26 mouse cellular contexts compared by ENCODE assay signal in genomic region chr6:51582051-51582450, GRCm38 (mm10). TPM values are rescaled to one million over a fixed set of nuclear protein-coding genes. Genes with fewer than 3 reads are reported as not detected.
DNase-seq lines count a peak whose midpoint lies in the region; ATAC-seq and TF ChIP-seq lines count a peak whose summit lies in the region.
"Had no signal": no experiment of that assay in that cellular context is flagged by ENCODE, and none has a peak within 500 bp of the region (broad histone marks: within the 10 kb centered on the region; RNA-seq: fewer than 3 reads in every experiment).

No protein-coding gene starts in this region.

- H3K9me3 ChIP-seq in forebrain, embryonic 11.5 days (ENCODE audit: control insufficient read depth, low read length) = no peaks in the 10 kb centered on the region
- H3K9me3 ChIP-seq in forebrain, embryonic 13.5 days (replicated peaks) = no peaks in the 10 kb centered on the region
- no peaks in the 10 kb centered on the region for H3K9me3 ChIP-seq in hindbrain, embryonic 11.5 days (ENCODE audit: control insufficient read depth, low read length)
- no peaks in the 10 kb centered on the region for H3K9me3 ChIP-seq in hindbrain, postnatal 0 days (ENCODE audit: low read length)
- H3K9me3 ChIP-seq in neural tube, embryonic 12.5 days = no peaks in the 10 kb centered on the region
- H3K9me3 ChIP-seq: forebrain, embryonic 12.5 days; G1E; hindbrain, embryonic 15.5 days had no signal

- no peak for ATAC-seq in forebrain, embryonic 11.5 days (replicated peaks; ENCODE audit: low FRiP score)
- ATAC-seq in forebrain, embryonic 13.5 days = no peak
- no peak for ATAC-seq in hindbrain, embryonic 11.5 days (ENCODE audit: low FRiP score)
- ATAC-seq in hindbrain, postnatal 0 days = no peak
- no peak for ATAC-seq in neural tube, embryonic 12.5 days (ENCODE audit: low FRiP score, low read depth)
- ATAC-seq: forebrain, embryonic 16.5 days; inflammation-experienced regulatory T-cells, adult 6 months; intestine, embryonic 16.5 days; Patski had no signal

- TF ChIP-seq CTCF in hindbrain, postnatal 0 days (IDR thresholded peaks at IDR 0.05; ENCODE audit: low read depth) = no peak

- DNase-seq in forebrain, embryonic 11.5 days (ENCODE audit: low spot score) = peak; percentile 52
- DNase-seq in hindbrain, embryonic 11.5 days (ENCODE audit: low spot score) = no peak
- no peak for DNase-seq in hindbrain, postnatal 0 days (ENCODE audit: low spot score)
- DNase-seq in neural tube, embryonic 10.5 days (ENCODE audit: extremely low spot score, low spot score) = no peak
- no peak for DNase-seq in adrenal gland, postnatal 14 days
- DNase-seq: adrenal gland, postnatal 10 days; B cell, adult 2 months; cerebellum, adult 11 months; cerebellum, adult 2 months; cerebellum, adult 9-11 months; cerebellum, postnatal 25 days; gastrocnemius, postnatal 10 days; gastrocnemius, postnatal 36 days; heart, adult 2 months; kidney, adult 18-20 months had no signal

- H3K9ac ChIP-seq in forebrain, embryonic 11.5 days (ENCODE audit: low read length) = no peak overlapping the region
- no peak overlapping the region for H3K9ac ChIP-seq in forebrain, embryonic 13.5 days
- no peak overlapping the region for H3K9ac ChIP-seq in hindbrain, embryonic 11.5 days (ENCODE audit: low read depth, low read length)
- no peak overlapping the region for H3K9ac ChIP-seq in hindbrain, postnatal 0 days (replicated peaks; ENCODE audit: low read length)
- H3K9ac ChIP-seq in neural tube, embryonic 12.5 days = no peak overlapping the region
- H3K9ac ChIP-seq: forebrain, embryonic 12.5 days; hindbrain, embryonic 15.5 days had no signal

- whole genome bisulfite sequencing in forebrain, embryonic 11.5 days = 88% methylated on average over 9 of the region's 9 CpGs
- WGBS in forebrain, embryonic 13.5 days = 90% methylated on average over 9 of the region's 9 CpGs
- 86% methylated on average over 9 of the region's 9 CpGs for WGBS in hindbrain, embryonic 11.5 days
- 77% methylated on average over 9 of the region's 9 CpGs for WGBS in hindbrain, postnatal 0 days
- WGBS in neural tube, embryonic 12.5 days = 79% methylated on average over 9 of the region's 9 CpGs

- no peaks in the 10 kb centered on the region for H3K27me3 ChIP-seq in forebrain, embryonic 11.5 days (ENCODE audit: control insufficient read depth, insufficient read depth, low read length)
- no peaks in the 10 kb centered on the region for H3K27me3 ChIP-seq in forebrain, embryonic 13.5 days
- no peaks in the 10 kb centered on the region for H3K27me3 ChIP-seq in hindbrain, embryonic 11.5 days (ENCODE audit: control insufficient read depth, insufficient read depth, low read length)
- no peaks in the 10 kb centered on the region for H3K27me3 ChIP-seq in hindbrain, postnatal 0 days (ENCODE audit: insufficient read depth, low read length)
- H3K27me3 ChIP-seq in neural tube, embryonic 12.5 days (replicated peaks) = no peaks in the 10 kb centered on the region
- H3K27me3 ChIP-seq: CH12.LX; forebrain, embryonic 12.5 days; hindbrain, embryonic 15.5 days; Patski had no signal

- no peak overlapping the region for H3K4me2 ChIP-seq in forebrain, embryonic 11.5 days (ENCODE audit: low read depth, low read length, severe bottlenecking)
- H3K4me2 ChIP-seq in forebrain, embryonic 13.5 days = no peak overlapping the region
- H3K4me2 ChIP-seq in hindbrain, embryonic 11.5 days (replicated peaks; ENCODE audit: low read depth, low read length) = no peak overlapping the region
- no peak overlapping the region for H3K4me2 ChIP-seq in hindbrain, postnatal 0 days (ENCODE audit: low read depth, low read length)
- no peak overlapping the region for H3K4me2 ChIP-seq in neural tube, embryonic 12.5 days (replicated peaks)
- H3K4me2 ChIP-seq: forebrain, embryonic 12.5 days; heart, embryonic 11.5 days; hindbrain, embryonic 15.5 days had no signal

- H3K4me3 ChIP-seq in forebrain, embryonic 11.5 days (ENCODE audit: low read depth, low read length) = no peak overlapping the region
- no peak overlapping the region for H3K4me3 ChIP-seq in forebrain, embryonic 13.5 days
- H3K4me3 ChIP-seq in hindbrain, embryonic 11.5 days (ENCODE audit: low read depth, low read length) = no peak overlapping the region
- no peak overlapping the region for H3K4me3 ChIP-seq in hindbrain, postnatal 0 days (ENCODE audit: low read length)
- H3K4me3 ChIP-seq in neural tube, embryonic 12.5 days = no peak overlapping the region
- H3K4me3 ChIP-seq: forebrain, embryonic 12.5 days; heart, adult 2 months; hindbrain, embryonic 15.5 days had no signal

- H3K27ac ChIP-seq in forebrain, embryonic 11.5 days (ENCODE audit: low read depth, low read length) = no peak overlapping the region
- no peak overlapping the region for H3K27ac ChIP-seq in forebrain, embryonic 13.5 days
- peak overlapping the region; percentile 43; the same call in 1 of the 2 replicates for H3K27ac ChIP-seq in hindbrain, embryonic 11.5 days (ENCODE audit: low read depth, low read length)
- no peak overlapping the region for H3K27ac ChIP-seq in hindbrain, postnatal 0 days
- 0 out of 2 replicates have a peak overlapping the region, but pooled peaks have one; percentile 47 for H3K27ac ChIP-seq in neural tube, embryonic 12.5 days
- H3K27ac ChIP-seq: forebrain, embryonic 12.5 days; heart, adult 2 months; hindbrain, embryonic 15.5 days had no signal

- no peaks in the 10 kb centered on the region; the same call in 1 of the 2 replicates for H3K36me3 ChIP-seq in forebrain, embryonic 11.5 days (ENCODE audit: control insufficient read depth, insufficient read depth, low read length)
- no peaks in the 10 kb centered on the region for H3K36me3 ChIP-seq in forebrain, embryonic 13.5 days (ENCODE audit: poor library complexity, severe bottlenecking)
- H3K36me3 ChIP-seq in hindbrain, embryonic 11.5 days (ENCODE audit: control insufficient read depth, insufficient read depth, low read length) = no peaks in the 10 kb centered on the region
- H3K36me3 ChIP-seq in hindbrain, postnatal 0 days (ENCODE audit: insufficient read depth, low read length) = peaks cover 9% of the 10 kb centered on the region
- no peaks in the 10 kb centered on the region for H3K36me3 ChIP-seq in neural tube, embryonic 12.5 days
- H3K36me3 ChIP-seq: G1E; hindbrain, embryonic 15.5 days had no signal

- no peaks in the 10 kb centered on the region; the same call in 1 of the 2 replicates for H3K4me1 ChIP-seq in forebrain, embryonic 11.5 days (replicated peaks; ENCODE audit: control insufficient read depth, insufficient read depth, low read length)
- no peaks in the 10 kb centered on the region for H3K4me1 ChIP-seq in forebrain, embryonic 13.5 days
- H3K4me1 ChIP-seq in hindbrain, embryonic 11.5 days (replicated peaks; ENCODE audit: control insufficient read depth, insufficient read depth, low read length) = no peaks in the 10 kb centered on the region; the same call in 1 of the 2 replicates
- no peaks in the 10 kb centered on the region for H3K4me1 ChIP-seq in hindbrain, postnatal 0 days (ENCODE audit: insufficient read depth, low read length)
- peaks cover 18% of the 10 kb centered on the region for H3K4me1 ChIP-seq in neural tube, embryonic 12.5 days

RNA-seq across cellular contexts. Expression of gene Snx10, which starts 58.4 kb away (rescaled TPM):
- 40.1 and 41.4 TPM in 2 replicates for polyA plus RNA-seq in forebrain, embryonic 11.5 days (2014; fragmentation: Nextera tagmentation; extraction: Ambion mirVana)
- polyA plus RNA-seq in forebrain, embryonic 13.5 days (2015; fragmentation: Nextera tagmentation; extraction: Ambion mirVana) = 41.2 and 43.8 TPM in 2 replicates
- 45.3 and 47.6 TPM in 2 replicates for polyA plus RNA-seq in hindbrain, embryonic 11.5 days (2014; fragmentation: Nextera tagmentation; extraction: Ambion mirVana)
- total RNA-seq in hindbrain, postnatal 0 days (2014; rRNA removed) = 45.5 and 46.7 TPM in 2 replicates
- 75.2 and 83.9 TPM in 2 replicates for polyA plus RNA-seq in hindbrain, postnatal 0 days (2015; fragmentation: Nextera tagmentation; extraction: Ambion mirVana)
- polyA plus RNA-seq in neural tube, embryonic 12.5 days (2016; fragmentation: Nextera tagmentation; extraction: Ambion mirVana) = 39.0 and 42.6 TPM in 2 replicates
- total RNA-seq in adrenal gland, postnatal 14 days (2021) = 51.6 and 57.2 TPM in 2 replicates
- polyA plus RNA-seq: G1E had no signal

Comparison
In these comparisons a context has a peak if more than half of its experiments do, and no peak if none do; other contexts are left out.
1. H3K27ac ChIP-seq: peak in hindbrain, embryonic 11.5 days (single experiment) and neural tube, embryonic 12.5 days (single experiment); none in forebrain, embryonic 11.5 days (single experiment), forebrain, embryonic 13.5 days (single experiment) and hindbrain, postnatal 0 days (single experiment).